14 mouse cellular contexts compared by ENCODE assay signal in genomic region chr17:25414917-25415316, GRCm38 (mm10). TPM values are rescaled to one million over a fixed set of nuclear protein-coding genes. Genes with fewer than 3 reads are reported as not detected.
DNase-seq lines count a peak whose midpoint lies in the region; ATAC-seq and TF ChIP-seq lines count a peak whose summit lies in the region.
"Had no signal": no experiment of that assay in that cellular context is flagged by ENCODE, and none has a peak within 500 bp of the region (broad histone marks: within the 10 kb centered on the region; RNA-seq: fewer than 3 reads in every experiment).

No protein-coding gene starts in this region.

- no peak for TF ChIP-seq EP300 in heart, postnatal 0 days (IDR thresholded peaks at IDR 0.05; ENCODE audit: low read depth)

- H3K36me3 ChIP-seq in heart, postnatal 0 days (replicated peaks; ENCODE audit: control insufficient read depth, insufficient read depth, low read length): no peaks in the 10 kb centered on the region
- H3K36me3 ChIP-seq in embryonic facial prominence, embryonic 10.5 days (replicated peaks): no peaks in the 10 kb centered on the region
- H3K36me3 ChIP-seq in embryonic facial prominence, embryonic 15.5 days: no peaks in the 10 kb centered on the region
- H3K36me3 ChIP-seq in midbrain, embryonic 13.5 days: no peaks in the 10 kb centered on the region

- H3K27me3 ChIP-seq in heart, postnatal 0 days (ENCODE audit: control insufficient read depth, insufficient read depth, low read length): no peaks in the 10 kb centered on the region
- no peaks in the 10 kb centered on the region for H3K27me3 ChIP-seq in embryonic facial prominence, embryonic 10.5 days (replicated peaks; ENCODE audit: low read depth, poor library complexity, severe bottlenecking)
- H3K27me3 ChIP-seq in embryonic facial prominence, embryonic 15.5 days: no peaks in the 10 kb centered on the region
- H3K27me3 ChIP-seq in midbrain, embryonic 13.5 days: no peaks in the 10 kb centered on the region

- DNase-seq in heart, postnatal 0 days (ENCODE audit: low spot score): no peak
- DNase-seq in heart, adult 9 months (ENCODE audit: low spot score in 2 of 2): no peak
- DNase-seq in embryonic facial prominence, embryonic 10.5 days (ENCODE audit: low spot score): peak; percentile 54
- DNase-seq in right cerebral cortex, postnatal 36 days (ENCODE audit: low spot score in 2 of 2): no peak
- no peak for DNase-seq in urinary bladder, postnatal 36 days (ENCODE audit: low spot score in 2 of 2)
- no peak for DNase-seq in liver

- no peak overlapping the region for H3K4me3 ChIP-seq in heart, postnatal 0 days (ENCODE audit: low read depth, low read length)
- peak overlapping the region; percentile 32 for H3K4me3 ChIP-seq in embryonic facial prominence, embryonic 10.5 days
- H3K4me3 ChIP-seq in embryonic facial prominence, embryonic 15.5 days (replicated peaks): no peak overlapping the region
- no peak overlapping the region for H3K4me3 ChIP-seq in midbrain, embryonic 13.5 days (replicated peaks)
- H3K4me3 ChIP-seq: erythroblast, embryonic 14.5 days had no signal

- H3K9me3 ChIP-seq in heart, postnatal 0 days (replicated peaks; ENCODE audit: control insufficient read depth, low read length): no peaks in the 10 kb centered on the region
- no peaks in the 10 kb centered on the region for H3K9me3 ChIP-seq in embryonic facial prominence, embryonic 10.5 days
- no peaks in the 10 kb centered on the region for H3K9me3 ChIP-seq in embryonic facial prominence, embryonic 15.5 days (replicated peaks)
- H3K9me3 ChIP-seq in midbrain, embryonic 13.5 days: no peaks in the 10 kb centered on the region

- no peak overlapping the region for H3K9ac ChIP-seq in heart, postnatal 0 days (replicated peaks; ENCODE audit: low read depth, low read length)
- no peak overlapping the region for H3K9ac ChIP-seq in embryonic facial prominence, embryonic 15.5 days
- H3K9ac ChIP-seq in midbrain, embryonic 13.5 days (replicated peaks): 0 out of 2 replicates have a peak overlapping the region, but pooled peaks have one; percentile 47

- peak overlapping the region; percentile 69 for H3K27ac ChIP-seq in heart, postnatal 0 days (ENCODE audit: low read depth)
- H3K27ac ChIP-seq in embryonic facial prominence, embryonic 10.5 days (replicated peaks): peak overlapping the region; percentile 88
- peak overlapping the region; percentile 1; the same call in 1 of the 2 replicates for H3K27ac ChIP-seq in embryonic facial prominence, embryonic 15.5 days (replicated peaks)
- peak overlapping the region; percentile 78 for H3K27ac ChIP-seq in midbrain, embryonic 13.5 days

- H3K4me2 ChIP-seq in heart, postnatal 0 days (ENCODE audit: low read depth, low read length): no peak overlapping the region
- no peak overlapping the region for H3K4me2 ChIP-seq in embryonic facial prominence, embryonic 15.5 days (replicated peaks)
- no peak overlapping the region; the same call in 1 of the 2 replicates for H3K4me2 ChIP-seq in midbrain, embryonic 13.5 days (replicated peaks)
- H3K4me2 ChIP-seq: liver, embryonic 11.5 days had no signal

- no peak for TF ChIP-seq CTCF in heart, postnatal 0 days (IDR thresholded peaks at IDR 0.05; ENCODE audit: low read depth)

- ATAC-seq in heart, postnatal 0 days (ENCODE audit: insufficient read depth, low read depth): no peak
- no peak for ATAC-seq in embryonic facial prominence, embryonic 15.5 days (ENCODE audit: insufficient number of reproducible peaks, low FRiP score, low TSS enrichment, low read depth)
- no peak for ATAC-seq in midbrain, embryonic 13.5 days
- ATAC-seq: activated CD4-positive, CD25-positive, alpha-beta regulatory T cell, adult 4 months had no signal

- H3K4me1 ChIP-seq in heart, postnatal 0 days (ENCODE audit: control insufficient read depth, insufficient read depth): peaks cover 38% of the 10 kb centered on the region
- H3K4me1 ChIP-seq in embryonic facial prominence, embryonic 10.5 days: peaks cover 75% of the 10 kb centered on the region
- peaks cover 55% of the 10 kb centered on the region for H3K4me1 ChIP-seq in embryonic facial prominence, embryonic 15.5 days
- H3K4me1 ChIP-seq in midbrain, embryonic 13.5 days (replicated peaks): peaks cover 79% of the 10 kb centered on the region

- WGBS in heart, postnatal 0 days: 52% methylated on average over 3 of the region's 3 CpGs
- 28% methylated on average over 3 of the region's 3 CpGs for WGBS in embryonic facial prominence, embryonic 10.5 days
- 28% methylated on average over 3 of the region's 3 CpGs for WGBS in embryonic facial prominence, embryonic 15.5 days
- 42% methylated on average over 3 of the region's 3 CpGs for WGBS in midbrain, embryonic 13.5 days

RNA-seq across cellular contexts. Expression of gene Cacna1h, which starts 18.7 kb away (rescaled TPM):
- total RNA-seq in heart, postnatal 0 days (2014; rRNA removed; ENCODE audit: low replicate concordance): 39.2 and 65.9 TPM in 2 replicates
- 3.1 and 3.4 TPM in 2 replicates for polyA plus RNA-seq in heart, postnatal 0 days (2015; fragmentation: Nextera tagmentation; extraction: Ambion mirVana)
- 2.9 and 3.3 TPM in 2 replicates for polyA plus RNA-seq in embryonic facial prominence, embryonic 10.5 days (2016; fragmentation: Nextera tagmentation; extraction: Ambion mirVana)
- polyA plus RNA-seq in embryonic facial prominence, embryonic 15.5 days (2015; fragmentation: Nextera tagmentation; extraction: Ambion mirVana): 4.3 and 5.7 TPM in 2 replicates
- polyA plus RNA-seq in midbrain, embryonic 13.5 days (2015; fragmentation: Nextera tagmentation; extraction: Ambion mirVana): 8.6 and 11.5 TPM in 2 replicates
- total RNA-seq: megakaryocyte, adult 5-6 weeks had no signal
- polyA plus RNA-seq: activated CD4-positive, CD25-positive, alpha-beta regulatory T cell, adult 4 months had no signal

RNA-seq across cellular contexts. Expression of gene Tekt4, which starts 39.5 kb away (rescaled TPM):
- 1.3 TPM in 1 of 2 replicates, not detected in the other for total RNA-seq in heart, postnatal 0 days (2014; rRNA removed; ENCODE audit: low replicate concordance)
- 0.23 and 1.1 TPM in 2 replicates for polyA plus RNA-seq in heart, postnatal 0 days (2015; fragmentation: Nextera tagmentation; extraction: Ambion mirVana)
- 0.33 TPM in 1 of 2 replicates, not detected in the other for polyA plus RNA-seq in embryonic facial prominence, embryonic 10.5 days (2016; fragmentation: Nextera tagmentation; extraction: Ambion mirVana)
- polyA plus RNA-seq in embryonic facial prominence, embryonic 15.5 days (2015; fragmentation: Nextera tagmentation; extraction: Ambion mirVana): 3.5 and 6.2 TPM in 2 replicates
- polyA plus RNA-seq in midbrain, embryonic 13.5 days (2015; fragmentation: Nextera tagmentation; extraction: Ambion mirVana): 0.50 and 0.81 TPM in 2 replicates
- total RNA-seq: gastrocnemius, postnatal 4 days; megakaryocyte, adult 5-6 weeks had no signal
- polyA plus RNA-seq: activated CD4-positive, CD25-positive, alpha-beta regulatory T cell, adult 4 months; erythroblast, embryonic 14.5 days; large intestine, adult 2 months; liver, embryonic 11.5 days had no signal

RNA-seq across cellular contexts. Expression of gene Tpsg1, which starts 45.8 kb away (rescaled TPM):
- total RNA-seq in heart, postnatal 0 days (2014; rRNA removed; ENCODE audit: low replicate concordance): not detected in 2 replicates
- 0.33 and 0.56 TPM in 2 replicates for polyA plus RNA-seq in heart, postnatal 0 days (2015; fragmentation: Nextera tagmentation; extraction: Ambion mirVana)
- polyA plus RNA-seq in embryonic facial prominence, embryonic 10.5 days (2016; fragmentation: Nextera tagmentation; extraction: Ambion mirVana): not detected in 2 replicates
- 10.3 and 10.9 TPM in 2 replicates for polyA plus RNA-seq in embryonic facial prominence, embryonic 15.5 days (2015; fragmentation: Nextera tagmentation; extraction: Ambion mirVana)
- 1.1 TPM in 1 of 2 replicates, not detected in the other for polyA plus RNA-seq in midbrain, embryonic 13.5 days (2015; fragmentation: Nextera tagmentation; extraction: Ambion mirVana)
- total RNA-seq: megakaryocyte, adult 5-6 weeks had no signal
- polyA plus RNA-seq: activated CD4-positive, CD25-positive, alpha-beta regulatory T cell, adult 4 months; erythroblast, embryonic 14.5 days had no signal

RNA-seq across cellular contexts. Expression of gene Tpsb2, which starts 48.8 kb away (rescaled TPM):
- 15.2 and 28.1 TPM in 2 replicates for total RNA-seq in heart, postnatal 0 days (2014; rRNA removed; ENCODE audit: low replicate concordance)
- 26.2 and 35.5 TPM in 2 replicates for polyA plus RNA-seq in heart, postnatal 0 days (2015; fragmentation: Nextera tagmentation; extraction: Ambion mirVana)
- not detected in 2 replicates for polyA plus RNA-seq in embryonic facial prominence, embryonic 10.5 days (2016; fragmentation: Nextera tagmentation; extraction: Ambion mirVana)
- 167 and 237 TPM in 2 replicates for polyA plus RNA-seq in embryonic facial prominence, embryonic 15.5 days (2015; fragmentation: Nextera tagmentation; extraction: Ambion mirVana)
- polyA plus RNA-seq in midbrain, embryonic 13.5 days (2015; fragmentation: Nextera tagmentation; extraction: Ambion mirVana): not detected in 2 replicates
- total RNA-seq: megakaryocyte, adult 5-6 weeks had no signal
- polyA plus RNA-seq: activated CD4-positive, CD25-positive, alpha-beta regulatory T cell, adult 4 months had no signal

Comparison
In these comparisons a context has a peak if more than half of its experiments do, and no peak if none do; other contexts are left out.
1. H3K27ac ChIP-seq: peak in every context shown above with its lines; median percentile 88 in embryonic facial prominence, embryonic 10.5 days; 78 in midbrain, embryonic 13.5 days; 69 in heart, postnatal 0 days; 1 in embryonic facial prominence, embryonic 15.5 days.